Mouse (Mus musculus): Measurements from ENCODE around the gene Ptrh1. TPM values are rescaled to one million over a fixed set of nuclear protein-coding genes. Genes with fewer than 3 reads are reported as not detected.

The Ptrh1 gene
- not detected for polyA plus RNA-seq (2014; fragmentation: Illumina TruSeq; extraction: RNeasy Lipid Tissue Mini Kit (QIAGEN cat#74804); ENCODE audit: low read depth, low replicate concordance)

GRCm38 (mm10) chr2:32775359-32776074 lies at the start of gene Ptrh1, which contains the start of gene Ttc16:
TSS of gene Ptrh1 (plus strand) at chr2:32775786.
TSS of gene Ttc16 (minus strand) at chr2:32775633.

GRCm38 (mm10) chr2:32740916-32741272 lies 34.7 kb upstream of the Ptrh1 start, which contains the start of gene 6330409D20Rik:
TSS of gene 6330409D20Rik (minus strand) at chr2:32741016.

GRCm38 (mm10) chr2:32757056-32757845 lies 18.3 kb upstream of the Ptrh1 start, which contains the start of gene Tor2a:
TSS of gene Tor2a (plus strand) at chr2:32757234.

GRCm38 (mm10) chr2:32784048-32784681 lies 8.6 kb downstream of the Ptrh1 start, which contains the start of gene Cfap157:
TSS of gene Cfap157 (minus strand) at chr2:32784428.

Other genes with a start within 250 kb of the Ptrh1 start
- gene Fam102a, start 240.5 kb upstream of the Ptrh1 start, polyA plus RNA-seq (2014; fragmentation: Illumina TruSeq; extraction: RNeasy Lipid Tissue Mini Kit (QIAGEN cat#74804); ENCODE audit: low read depth, low replicate concordance) = 3.7 TPM
- gene Dpm2, start 204.9 kb upstream of the Ptrh1 start, polyA plus RNA-seq (2014; fragmentation: Illumina TruSeq; extraction: RNeasy Lipid Tissue Mini Kit (QIAGEN cat#74804); ENCODE audit: low read depth, low replicate concordance) = 3.4 TPM
- gene Pip5kl1, start 201.0 kb upstream of the Ptrh1 start, polyA plus RNA-seq (2014; fragmentation: Illumina TruSeq; extraction: RNeasy Lipid Tissue Mini Kit (QIAGEN cat#74804); ENCODE audit: low read depth, low replicate concordance) = not detected
- not detected for gene 9430097D07Rik, start 200.1 kb upstream of the Ptrh1 start, polyA plus RNA-seq (2014; fragmentation: Illumina TruSeq; extraction: RNeasy Lipid Tissue Mini Kit (QIAGEN cat#74804); ENCODE audit: low read depth, low replicate concordance)
- gene St6galnac4, start 188.7 kb upstream of the Ptrh1 start, polyA plus RNA-seq (2014; fragmentation: Illumina TruSeq; extraction: RNeasy Lipid Tissue Mini Kit (QIAGEN cat#74804); ENCODE audit: low read depth, low replicate concordance) = 0.13 TPM
- gene St6galnac6, start 176.1 kb upstream of the Ptrh1 start, polyA plus RNA-seq (2014; fragmentation: Illumina TruSeq; extraction: RNeasy Lipid Tissue Mini Kit (QIAGEN cat#74804); ENCODE audit: low read depth, low replicate concordance) = 9.5 TPM
- gene Ak1, start 154.0 kb upstream of the Ptrh1 start, polyA plus RNA-seq (2014; fragmentation: Illumina TruSeq; extraction: RNeasy Lipid Tissue Mini Kit (QIAGEN cat#74804); ENCODE audit: low read depth, low replicate concordance) = not detected
- 2.6 TPM for gene Eng, start 129.2 kb upstream of the Ptrh1 start, polyA plus RNA-seq (2014; fragmentation: Illumina TruSeq; extraction: RNeasy Lipid Tissue Mini Kit (QIAGEN cat#74804); ENCODE audit: low read depth, low replicate concordance)
- gene Fpgs, start 71.6 kb upstream of the Ptrh1 start, polyA plus RNA-seq (2014; fragmentation: Illumina TruSeq; extraction: RNeasy Lipid Tissue Mini Kit (QIAGEN cat#74804); ENCODE audit: low read depth, low replicate concordance) = 20.6 TPM
- 18.5 TPM for gene Cdk9, start 62.7 kb upstream of the Ptrh1 start, polyA plus RNA-seq (2014; fragmentation: Illumina TruSeq; extraction: RNeasy Lipid Tissue Mini Kit (QIAGEN cat#74804); ENCODE audit: low read depth, low replicate concordance)
- 0.11 TPM for gene Sh2d3c, start 54.7 kb upstream of the Ptrh1 start, polyA plus RNA-seq (2014; fragmentation: Illumina TruSeq; extraction: RNeasy Lipid Tissue Mini Kit (QIAGEN cat#74804); ENCODE audit: low read depth, low replicate concordance)
- gene 6330409D20Rik, start 34.8 kb upstream of the Ptrh1 start, polyA plus RNA-seq (2014; fragmentation: Illumina TruSeq; extraction: RNeasy Lipid Tissue Mini Kit (QIAGEN cat#74804); ENCODE audit: low read depth, low replicate concordance) = not detected
- gene Tor2a, start 18.6 kb upstream of the Ptrh1 start, polyA plus RNA-seq (2014; fragmentation: Illumina TruSeq; extraction: RNeasy Lipid Tissue Mini Kit (QIAGEN cat#74804); ENCODE audit: low read depth, low replicate concordance) = 2.4 TPM
- gene Ttc16, start 153 bp upstream of the Ptrh1 start, polyA plus RNA-seq (2014; fragmentation: Illumina TruSeq; extraction: RNeasy Lipid Tissue Mini Kit (QIAGEN cat#74804); ENCODE audit: low read depth, low replicate concordance) = not detected
- not detected for gene Cfap157, start 8.6 kb downstream of the Ptrh1 start, polyA plus RNA-seq (2014; fragmentation: Illumina TruSeq; extraction: RNeasy Lipid Tissue Mini Kit (QIAGEN cat#74804); ENCODE audit: low read depth, low replicate concordance)
- 0.74 TPM for gene Stxbp1, start 71.5 kb downstream of the Ptrh1 start, polyA plus RNA-seq (2014; fragmentation: Illumina TruSeq; extraction: RNeasy Lipid Tissue Mini Kit (QIAGEN cat#74804); ENCODE audit: low read depth, low replicate concordance)
- gene Fam129b, start 100.3 kb downstream of the Ptrh1 start, polyA plus RNA-seq (2014; fragmentation: Illumina TruSeq; extraction: RNeasy Lipid Tissue Mini Kit (QIAGEN cat#74804); ENCODE audit: low read depth, low replicate concordance) = 0.42 TPM
- 122 TPM for gene Rpl12, start 185.8 kb downstream of the Ptrh1 start, polyA plus RNA-seq (2014; fragmentation: Illumina TruSeq; extraction: RNeasy Lipid Tissue Mini Kit (QIAGEN cat#74804); ENCODE audit: low read depth, low replicate concordance)
- gene Lrsam1, start 185.8 kb downstream of the Ptrh1 start, polyA plus RNA-seq (2014; fragmentation: Illumina TruSeq; extraction: RNeasy Lipid Tissue Mini Kit (QIAGEN cat#74804); ENCODE audit: low read depth, low replicate concordance) = 2.0 TPM
- 0.64 TPM for gene Slc2a8, start 206.3 kb downstream of the Ptrh1 start, polyA plus RNA-seq (2014; fragmentation: Illumina TruSeq; extraction: RNeasy Lipid Tissue Mini Kit (QIAGEN cat#74804); ENCODE audit: low read depth, low replicate concordance)